Mouse (Mus musculus) gastrocnemius, postnatal 14 days (tissue): Measurements from ENCODE around the gene Xaf1. TPM values are rescaled to one million over a fixed set of nuclear protein-coding genes. Genes with fewer than 3 reads are reported as not detected.
"Not testable (repeated sequence)": the region's sequence is repeated elsewhere in the genome, so short reads cannot be mapped to it uniquely, and the experiment has no call there.

Source experiments
- DNase-seq: peaks from one replicate; pipeline ENCODE4 v3.0.0; 2021; ENCODE audit warnings: mixed read lengths
- intact Hi-C: fragments of 180-260 bp; cut with DNase I; formaldehyde crosslinking; loops from one replicate; pipeline ENCODE4 v1.15.1; 2025; ENCODE audit warnings: low total_unique reads
- total RNA-seq, 2 experiments: library from RNA; stranded (reverse); gene quantifications; 2 replicates each; pipeline ENCODE4 v1.2.3; 2021

Gene Xaf1
- total RNA-seq, 2 experiments from 2014 or later: 6.4 to 6.6 TPM

DNA sequence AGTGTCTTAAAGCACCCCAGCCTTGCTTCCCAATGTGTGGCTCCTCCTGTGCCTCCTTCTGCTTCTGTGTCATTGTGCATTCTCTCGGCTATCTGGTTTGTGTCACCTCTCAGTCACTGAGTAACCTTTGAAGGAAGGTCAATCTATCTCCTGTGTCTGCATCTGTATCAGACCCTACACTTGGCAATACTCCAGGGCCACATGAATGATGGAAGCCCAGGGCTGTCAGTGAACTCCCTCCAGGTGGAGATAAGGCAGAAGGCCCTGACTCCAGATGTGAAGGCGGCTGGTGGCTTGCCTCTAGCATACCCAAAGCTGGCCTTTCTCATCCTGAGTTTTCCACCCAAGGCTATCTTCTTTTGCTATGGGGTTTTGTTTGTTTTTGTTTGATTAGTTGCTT is 7.6 kb downstream of the Xaf1 start:
- no peak for DNase-seq

DNA sequence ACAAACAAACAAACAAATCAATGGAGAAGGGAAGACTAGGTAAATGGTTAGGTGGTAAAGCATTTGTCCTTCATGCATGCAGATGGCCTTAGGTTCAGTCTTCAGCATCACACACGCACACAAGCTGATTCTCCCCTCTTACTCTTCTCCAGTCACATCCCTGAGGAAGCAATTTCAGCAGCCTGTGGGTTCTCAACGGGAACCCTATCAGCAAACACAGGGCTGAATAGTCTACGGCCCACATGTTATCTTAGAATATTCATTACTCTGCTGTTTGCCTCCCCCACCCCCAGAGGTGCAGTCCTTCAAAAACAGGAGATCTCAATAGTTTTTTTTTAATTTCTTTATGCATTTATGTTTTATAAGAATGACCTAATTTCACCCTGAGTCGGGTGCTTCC is 9.1 kb downstream of the Xaf1 start:
- DNase-seq: no peak
- intact Hi-C loops: no loop called here

More for the DNA sequence above, 7.6 kb downstream of the Xaf1 start:
- intact Hi-C loops: no loop called here

DNA sequence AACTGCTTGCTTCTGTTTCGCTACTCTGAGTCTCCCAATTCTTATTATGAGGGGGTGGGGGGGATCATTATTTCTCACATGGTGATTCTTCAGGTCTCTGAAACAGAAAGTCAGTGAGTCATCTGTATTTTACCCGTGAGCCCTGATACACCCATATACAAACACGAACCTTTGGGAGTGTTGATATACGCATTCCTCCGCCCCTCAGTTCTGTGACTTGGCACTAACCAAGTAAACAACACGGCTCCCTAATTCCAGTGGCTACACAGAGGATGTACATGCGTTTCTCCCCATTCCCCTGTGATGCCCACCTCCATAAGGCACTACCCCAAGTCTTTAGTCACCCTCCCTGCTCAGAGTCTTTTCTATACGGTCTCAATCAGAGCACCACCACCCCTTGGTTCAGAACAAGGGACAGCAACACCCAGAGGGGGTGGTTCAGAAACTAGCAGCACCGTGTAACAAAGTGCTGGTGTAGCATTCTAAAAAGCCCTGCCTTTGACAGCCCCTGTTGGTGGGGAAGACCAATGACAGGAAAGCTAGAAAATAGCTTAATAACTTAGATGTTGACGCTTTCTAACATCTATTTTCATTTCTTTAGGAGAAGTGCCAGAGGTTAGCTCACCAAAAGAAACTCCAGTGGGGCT is 10.0 kb downstream of the Xaf1 start:
- DNase-seq: no peak
- intact Hi-C loops: no loop called here

DNA sequence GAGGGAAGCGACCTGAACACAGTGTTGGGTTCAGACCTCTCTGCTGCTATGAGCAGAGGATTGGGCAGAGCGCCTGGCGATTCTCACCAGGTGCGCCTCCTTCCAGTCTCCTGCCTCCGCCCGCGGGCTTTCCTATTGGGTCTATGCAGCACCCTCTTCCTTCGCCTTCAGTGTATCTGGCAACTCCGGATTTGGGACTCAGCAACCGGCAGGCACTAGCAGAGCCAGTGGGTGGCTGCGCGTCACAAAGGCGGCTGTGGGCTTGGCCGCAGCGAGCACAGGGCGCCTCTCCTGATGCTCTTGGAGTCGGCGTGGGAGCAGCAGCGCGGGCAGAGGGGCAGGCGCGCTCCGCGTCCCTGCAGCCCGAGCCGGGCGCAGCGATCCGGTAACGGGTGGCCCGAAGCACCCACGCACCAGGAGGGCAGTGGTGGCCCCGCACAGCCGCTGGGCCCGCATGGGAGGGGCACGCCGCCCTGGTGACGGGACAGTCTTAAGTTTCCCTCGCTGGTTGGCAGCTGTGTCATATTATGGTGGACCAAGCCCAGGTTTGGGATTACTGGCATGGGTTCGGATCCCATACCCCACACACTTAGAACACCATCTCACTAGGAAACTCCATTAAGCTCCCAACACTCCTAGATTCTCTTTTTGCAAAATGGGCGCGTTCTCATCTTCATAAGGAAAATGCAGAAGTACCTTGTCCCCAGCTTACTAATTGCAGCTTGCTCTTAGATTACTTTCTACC is 12.9 kb downstream of the Xaf1 start, which contains the start of gene Fbxo39:
TSS of gene Fbxo39 (plus strand) at position 294 of the 745 bp plus-strand sequence.
- intact Hi-C loops: no loop called here
- no peak for DNase-seq

DNA sequence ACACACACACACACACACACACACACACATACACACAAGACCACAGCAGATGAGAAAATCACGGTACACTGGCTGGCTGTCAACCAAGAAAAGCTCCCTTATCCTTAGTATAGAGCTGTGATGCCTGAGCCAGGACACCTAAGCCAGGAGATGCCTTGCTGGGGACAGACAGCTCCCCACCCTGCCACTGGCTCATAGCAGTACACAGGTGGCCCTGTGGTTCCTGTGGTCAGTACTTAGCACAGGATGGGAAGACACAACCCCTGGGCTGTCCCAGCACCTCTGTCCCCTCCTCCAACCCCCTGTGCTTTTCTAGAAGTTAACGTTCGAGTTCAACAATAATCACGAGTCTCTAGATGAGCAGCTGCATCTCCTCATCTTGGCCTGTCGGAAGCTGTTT is 16.6 kb downstream of the Xaf1 start:
- intact Hi-C loops: no loop called here
- no peak for DNase-seq

DNA sequence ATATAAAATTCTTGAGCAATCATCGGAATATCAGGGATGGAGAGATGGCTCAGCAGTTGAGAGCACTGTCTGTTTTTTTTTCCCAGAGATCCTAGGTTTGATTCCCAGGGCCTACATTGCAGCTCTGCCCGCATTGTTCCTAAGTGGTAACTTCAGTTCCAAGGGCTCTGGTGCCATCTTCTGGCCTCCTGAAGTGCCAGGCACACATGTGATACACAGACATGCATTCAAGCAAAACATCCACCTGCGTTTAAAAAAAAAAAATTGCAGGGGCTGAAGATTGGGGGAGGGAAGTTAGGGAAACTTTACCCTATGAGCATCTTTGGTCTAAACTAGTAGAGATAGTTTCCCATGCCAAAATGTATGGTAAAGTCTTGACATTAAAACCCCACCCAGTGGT is 23.0 kb downstream of the Xaf1 start:
- DNase-seq: no peak
- intact Hi-C loops: no loop called here

DNA sequence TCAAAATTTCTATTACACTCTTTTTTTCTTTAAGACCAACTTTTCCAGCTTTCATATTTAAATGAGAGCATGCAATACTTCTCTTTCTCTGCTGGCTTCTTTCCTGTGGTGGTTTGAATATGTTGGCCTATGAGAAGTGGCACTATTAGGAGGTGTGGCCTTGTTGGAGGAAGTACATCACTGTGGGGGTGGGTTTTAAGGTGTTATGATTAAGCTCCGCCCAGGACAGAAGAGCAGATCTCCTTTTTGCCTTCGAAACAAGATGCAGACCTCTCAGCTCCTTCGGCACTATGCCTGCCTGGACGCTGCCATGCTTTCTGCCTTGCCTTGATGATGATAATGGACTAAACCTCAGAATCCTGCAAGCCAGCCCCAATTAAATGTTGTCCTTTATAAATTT is 24.3 kb downstream of the Xaf1 start:
- intact Hi-C loops: no loop called here
- no peak for DNase-seq

DNA sequence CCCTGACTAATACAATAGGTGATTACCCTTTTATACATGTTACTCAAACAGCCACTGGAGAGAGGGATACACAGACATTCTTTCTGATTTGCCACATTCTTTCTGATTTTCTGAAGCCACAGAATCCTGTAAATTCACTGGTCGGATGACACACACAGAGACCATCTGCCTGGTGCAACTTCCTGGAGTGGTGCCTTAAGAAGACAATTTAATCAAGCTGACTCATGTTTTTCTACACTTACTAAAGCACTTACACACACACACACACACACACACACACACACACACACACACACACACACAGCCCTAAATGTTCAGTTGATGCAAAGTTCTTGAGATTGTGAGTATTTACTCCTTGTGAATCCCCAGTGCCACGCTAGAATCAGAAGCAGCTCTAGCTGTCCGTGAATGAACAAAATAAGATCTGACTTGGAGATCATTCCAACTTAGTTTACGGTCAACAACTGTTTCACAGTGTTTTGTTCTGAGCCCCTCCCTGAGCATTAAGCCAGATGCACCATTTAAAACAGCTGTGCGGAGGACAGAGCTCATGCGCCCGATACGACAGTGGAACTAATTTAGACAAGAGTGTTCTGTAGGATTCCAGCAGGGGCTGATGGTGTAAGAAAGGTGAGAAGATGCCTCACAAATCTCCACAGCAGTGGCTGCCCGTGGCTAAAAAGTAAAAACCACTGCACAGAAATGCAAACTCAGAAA is 31.7 kb downstream of the Xaf1 start:
- intact Hi-C loops: no loop called here

DNA sequence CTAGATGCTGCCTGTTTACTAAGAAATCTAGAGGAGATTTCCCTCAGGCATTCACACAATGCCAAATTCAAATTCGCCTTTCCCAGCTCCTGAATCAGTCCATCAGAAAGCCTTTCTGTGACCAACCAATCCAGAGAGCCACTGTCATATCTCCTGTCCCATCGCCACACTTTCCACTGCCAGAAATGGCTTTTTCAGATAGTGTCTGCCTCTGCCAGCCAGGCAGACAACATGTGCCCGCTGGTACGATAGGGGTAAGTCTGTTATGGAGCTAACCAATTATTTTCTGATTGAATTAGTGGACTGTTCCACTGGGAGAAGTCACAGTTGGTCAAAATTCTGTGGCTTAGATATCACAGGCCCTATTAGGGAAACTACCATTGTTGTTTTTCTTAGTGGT is 33.2 kb downstream of the Xaf1 start:
- no peak for DNase-seq

More for the DNA sequence above, 31.7 kb downstream of the Xaf1 start:
- DNase-seq: no peak

DNA sequence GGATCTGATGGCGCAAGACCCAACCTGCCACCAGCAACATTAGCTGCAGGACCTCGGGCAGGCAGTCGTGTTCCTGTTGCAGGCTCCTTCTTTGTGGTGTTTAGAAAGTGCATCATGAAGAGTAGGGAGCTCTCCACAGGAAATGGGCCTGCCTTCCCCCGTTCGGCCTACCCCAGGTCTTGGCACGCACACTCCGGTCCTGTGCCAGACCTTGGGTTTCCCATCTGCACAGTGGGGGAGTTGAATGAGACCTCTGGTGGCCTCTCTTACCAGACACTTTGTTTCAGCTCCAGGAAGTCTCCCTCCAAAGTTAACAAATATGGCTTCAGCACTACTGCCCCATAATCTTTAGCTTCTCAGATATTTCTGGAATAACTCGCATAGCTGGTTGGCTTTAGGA is 35.3 kb downstream of the Xaf1 start:
- intact Hi-C loops: no loop called here
- no peak for DNase-seq

More for the DNA sequence above, 33.2 kb downstream of the Xaf1 start:
- intact Hi-C loops: no loop called here

DNA sequence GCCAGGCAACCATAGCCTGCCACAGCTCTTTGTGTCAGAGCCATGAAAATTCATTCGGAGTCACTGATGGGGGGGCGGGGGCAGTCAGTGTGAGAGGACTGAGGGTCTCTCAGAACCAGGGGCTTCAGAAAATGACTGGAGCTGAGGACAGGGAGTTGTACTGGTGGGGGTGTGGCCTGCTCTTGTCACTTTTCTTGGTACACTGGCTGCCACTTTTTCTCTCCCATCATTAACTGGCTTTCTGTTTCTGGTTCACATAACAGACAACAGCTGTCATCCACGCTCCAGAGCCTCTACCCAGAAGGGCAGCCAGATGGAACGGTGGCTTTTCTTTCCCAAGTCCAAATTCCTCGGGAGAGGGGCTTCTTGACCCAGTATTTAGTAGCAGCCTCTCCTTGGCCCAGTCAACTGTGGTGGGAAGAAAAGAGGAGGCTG is 37.0 kb downstream of the Xaf1 start:
- DNase-seq: no peak
- intact Hi-C loops: no loop called here

DNA sequence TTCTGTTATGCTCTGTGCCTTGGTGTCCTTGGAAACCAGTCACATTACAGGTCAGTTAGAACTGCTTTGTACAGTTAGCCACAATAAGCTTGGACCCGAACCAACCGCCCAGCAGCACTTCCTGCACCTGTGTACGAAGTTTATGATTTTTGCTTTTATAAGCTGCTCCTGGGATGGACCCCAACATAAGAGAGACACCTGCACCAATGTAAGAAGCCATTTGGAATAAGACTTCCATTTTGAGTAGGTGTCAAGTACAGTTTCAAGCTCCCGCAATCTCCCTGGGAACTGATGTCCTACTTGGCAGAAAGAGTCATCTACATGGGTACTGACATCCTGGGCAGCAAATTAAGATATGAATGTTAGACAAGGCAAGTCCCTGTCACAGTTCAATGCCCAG is 38.3 kb downstream of the Xaf1 start:
- intact Hi-C loops: loop anchor here (5.0 kb wide), 1 partner anchor 112 kb away; no protein-coding TSS in a partner anchor
- no peak for DNase-seq

DNA sequence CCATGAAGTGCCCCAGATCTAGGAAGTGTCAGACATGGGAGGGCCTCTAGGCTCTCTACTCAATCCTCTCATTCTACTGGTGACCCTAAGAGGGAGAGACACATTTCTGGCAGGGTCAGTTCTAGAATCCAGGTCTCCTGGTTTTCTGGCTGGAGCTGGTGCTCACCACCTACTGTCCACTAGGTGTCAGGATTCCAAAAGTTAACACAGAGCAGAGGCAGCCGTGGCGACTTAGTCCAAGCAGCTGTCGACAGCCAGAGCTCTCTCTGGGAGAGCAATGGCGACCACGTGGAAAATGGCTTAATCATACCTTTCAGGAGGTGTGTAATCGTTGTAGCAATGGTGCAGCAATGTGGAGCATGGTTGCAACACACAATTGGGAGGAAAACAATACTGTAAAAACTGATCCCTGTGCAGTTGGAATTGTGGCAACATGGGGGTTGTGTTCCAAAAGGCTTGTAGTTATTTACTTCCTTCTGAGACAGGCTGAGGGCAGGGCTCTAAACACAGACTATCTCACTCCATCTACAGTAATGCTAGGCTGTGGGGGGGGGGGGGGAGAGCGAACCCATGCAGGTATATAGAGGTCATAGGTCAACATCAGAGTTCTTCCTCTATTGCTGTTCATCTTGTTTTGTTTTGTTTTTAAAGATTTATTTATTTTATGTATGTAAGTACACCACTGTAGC is 41.3 kb downstream of the Xaf1 start:
- intact Hi-C loops: loop anchor here (5.0 kb wide), 1 partner anchor 115 kb away; no protein-coding TSS in a partner anchor
- DNase-seq: peak; percentile 63

DNA sequence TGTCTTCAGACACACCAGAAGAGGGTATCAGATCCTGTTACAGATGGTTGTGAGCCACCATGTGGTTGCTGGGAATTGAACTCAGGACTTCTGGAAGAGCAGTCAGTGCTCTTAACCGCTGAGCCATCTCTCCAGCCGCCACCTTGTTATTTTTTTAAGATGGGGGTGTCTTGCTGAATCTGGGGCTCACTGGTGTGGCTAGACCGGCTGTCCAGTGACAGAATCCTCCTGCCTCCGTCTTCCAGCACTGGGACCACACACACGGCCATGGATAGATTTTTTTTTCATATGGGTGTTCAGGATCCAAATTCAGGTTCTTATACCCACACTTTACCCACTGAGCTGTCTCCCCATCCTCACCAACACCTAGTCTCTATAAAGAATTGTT is 41.8 kb downstream of the Xaf1 start:
- intact Hi-C loops: loop anchor here (5.0 kb wide), 1 partner anchor 116 kb away; no protein-coding TSS in a partner anchor

DNA sequence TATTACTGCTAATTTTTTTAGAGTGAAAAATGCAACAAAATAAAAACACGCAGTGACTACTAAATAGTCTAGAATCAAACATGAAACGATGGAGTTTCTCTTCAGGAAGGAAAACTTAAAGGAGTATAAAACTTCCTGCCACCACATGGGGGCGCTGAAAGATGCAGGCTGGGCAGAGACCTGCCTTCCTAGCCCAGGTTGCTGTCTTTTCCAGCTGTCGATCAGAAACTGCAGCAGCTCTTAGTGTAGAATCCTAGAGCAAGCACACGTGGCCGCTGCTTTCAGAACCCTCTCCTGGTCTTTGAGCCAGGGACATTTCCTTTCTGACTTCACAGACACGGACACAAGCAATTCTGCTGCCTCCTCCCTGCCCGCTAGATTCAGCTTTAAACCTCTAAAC is 42.5 kb downstream of the Xaf1 start:
- DNase-seq: peak; percentile 65
- intact Hi-C loops: loop anchor here (2.0 to 5.0 kb wide), 2 partner anchors 117 to 219 kb away; no protein-coding TSS in a partner anchor

More for the DNA sequence above, 41.8 kb downstream of the Xaf1 start:
- not testable (repeated sequence) for DNase-seq

DNA sequence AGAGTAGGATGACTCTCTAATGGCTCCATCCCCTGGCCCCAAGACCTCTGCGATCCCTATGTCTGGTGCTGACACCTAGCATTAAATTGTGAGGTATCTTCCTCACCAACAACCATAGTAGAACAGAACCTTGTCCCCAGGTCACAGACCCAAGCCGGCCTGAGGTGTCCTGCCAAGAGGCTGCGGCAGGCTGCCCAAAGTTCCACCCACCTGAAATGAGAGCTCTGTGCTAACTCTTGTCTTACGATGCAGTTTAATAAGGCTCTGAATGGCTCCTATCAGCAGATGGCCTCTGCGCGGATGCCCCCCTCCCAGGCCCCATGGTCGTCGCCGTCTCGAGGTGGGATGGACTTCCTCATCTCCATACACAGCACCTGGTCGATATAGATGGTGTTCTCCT is 43.1 kb downstream of the Xaf1 start:
- no peak for DNase-seq
- intact Hi-C loops: loop anchor here (2.0 to 5.0 kb wide), 2 partner anchors 117 to 218 kb away; no protein-coding TSS in a partner anchor

DNA sequence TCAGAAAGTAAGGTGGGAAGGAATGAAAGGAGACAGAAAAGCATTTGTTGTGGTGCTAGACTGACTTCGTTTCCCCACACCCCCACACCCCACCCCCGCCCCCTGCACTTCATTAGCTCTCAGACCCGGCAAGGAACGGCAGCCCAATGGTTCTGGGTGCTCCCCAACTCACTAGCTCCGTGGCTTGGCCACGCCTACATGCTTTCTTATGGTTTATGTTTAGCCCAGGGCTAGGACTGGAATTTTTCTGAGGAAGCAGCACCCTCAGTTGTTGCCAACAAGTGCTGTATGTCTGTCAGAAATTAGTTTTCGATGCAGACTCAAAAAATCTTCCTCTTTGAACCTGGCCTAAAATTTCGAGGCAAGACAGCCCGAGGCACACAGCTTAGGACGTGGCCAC is 47.1 kb downstream of the Xaf1 start:
- intact Hi-C loops: no loop called here
- no peak for DNase-seq

DNA sequence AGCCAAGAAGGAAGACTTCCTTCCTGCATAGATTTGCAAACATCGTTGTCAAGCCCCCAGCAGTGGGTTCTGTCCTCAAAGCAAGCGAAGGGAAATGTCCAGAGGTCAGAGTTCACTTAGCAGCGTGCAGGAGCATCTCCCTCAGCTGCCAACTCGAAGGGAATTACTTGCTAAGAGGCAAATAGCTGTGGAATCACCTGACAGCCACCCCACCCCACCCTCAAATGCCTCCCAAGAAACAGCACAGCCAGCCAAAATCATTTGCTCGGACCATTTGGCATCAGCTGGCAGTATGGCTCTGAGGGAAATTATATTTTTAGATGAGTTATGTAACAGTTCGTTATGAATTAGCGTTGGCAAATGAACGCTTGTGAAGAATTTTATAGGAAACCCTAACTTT is 47.6 kb downstream of the Xaf1 start:
- intact Hi-C loops: no loop called here
- no peak for DNase-seq

DNA sequence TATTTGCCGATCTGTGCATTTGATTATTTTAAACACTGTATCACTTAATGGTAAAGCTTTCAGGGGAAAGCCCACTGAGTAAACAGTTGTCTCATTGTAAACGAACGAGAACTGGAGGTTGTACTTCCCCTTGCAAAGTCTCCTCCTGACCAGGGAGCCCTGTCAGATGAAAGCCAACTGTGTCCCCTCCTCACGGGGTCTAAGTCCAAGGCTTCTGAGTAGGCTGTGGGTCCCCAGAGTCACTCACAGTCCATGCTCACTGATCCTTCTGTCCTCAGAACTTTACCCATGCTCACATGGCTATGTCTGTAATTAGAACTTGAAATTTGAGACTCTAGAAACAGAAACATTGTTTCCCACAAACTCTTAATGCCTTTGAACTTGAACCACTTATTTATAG is 48.2 kb downstream of the Xaf1 start:
- intact Hi-C loops: no loop called here
- DNase-seq: no peak

DNA sequence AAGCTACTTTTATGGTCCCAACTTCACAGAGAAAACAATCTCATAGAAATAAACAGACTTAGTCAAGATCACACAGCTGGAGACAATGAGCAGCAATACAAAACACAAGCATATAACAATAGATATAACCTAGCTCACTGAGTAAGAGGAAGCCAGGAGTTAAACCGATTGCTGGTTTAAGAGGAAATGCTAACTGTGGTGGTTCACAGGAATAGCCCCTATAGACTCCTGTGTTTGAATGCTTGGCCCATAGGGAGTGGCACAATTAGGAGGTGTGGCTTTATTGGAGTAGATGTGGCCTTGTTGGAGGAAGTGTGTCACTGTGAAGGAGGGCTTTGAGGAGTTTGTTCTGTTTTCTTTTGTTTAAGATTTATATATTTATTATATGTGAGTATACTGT is 50.8 kb downstream of the Xaf1 start:
- intact Hi-C loops: no loop called here
- no peak for DNase-seq
